Mouse (Mus musculus): ENCODE measurements at regions not wholly inside any gene's neighbourhood (a gene's known extent, or its start where the extent isn't known, plus 50 kb on each side); places are given as distances from the start of the nearest gene placed in this dataset.
A peak's percentile ranks its signal among the peaks of the same experiment; 100 is the strongest.

GRCm38 (mm10) chr15:57187840-57188457 lies 289.5 kb downstream of the Slc22a22 start:
- no peaks in the 10 kb centered on the region for H3K4me1 ChIP-seq (ENCODE audit: control insufficient read depth, insufficient read depth, low read length)
- 41% methylated on average over 1 of the region's 1 CpGs for WGBS
- TF ChIP-seq CTCF (IDR thresholded peaks at IDR 0.05; ENCODE audit: insufficient read depth, low read length) (no peak), POLR2A (IDR thresholded peaks at IDR 0.05; ENCODE audit: borderline replicate concordance, extremely low read depth, low read depth, low read length) (no peak)
- no peak overlapping the region for H3K4me3 ChIP-seq (replicated peaks; ENCODE audit: extremely low read depth, low read depth, low read length)
- no peak for DNase-seq

- no peak for DNase-seq
- TF ChIP-seq POLR2A (IDR thresholded peaks at IDR 0.05; ENCODE audit: borderline replicate concordance, extremely low read depth, low read depth, low read length) (no peak), CTCF (IDR thresholded peaks at IDR 0.05; ENCODE audit: insufficient read depth, low read length) (no peak)
- 43% methylated on average over 1 of the region's 1 CpGs for WGBS
- Histone ChIP-seq H3K4me3 (replicated peaks; ENCODE audit: extremely low read depth, low read depth, low read length) (no peak overlapping the region), H3K4me1 (ENCODE audit: control insufficient read depth, insufficient read depth, low read length) (no peaks in the 10 kb centered on the region)
These were observed 298.3 kb downstream of the Slc22a22 start for GRCm38 (mm10) chr15:57179138-57179537.

GRCm38 (mm10) chr15:57172723-57173122 lies 304.7 kb downstream of the Slc22a22 start:
- TF ChIP-seq POLR2A (IDR thresholded peaks at IDR 0.05; ENCODE audit: borderline replicate concordance, extremely low read depth, low read depth, low read length) (no peak), CTCF (IDR thresholded peaks at IDR 0.05; ENCODE audit: insufficient read depth, low read length) (no peak)
- 24% methylated on average over 5 of the region's 5 CpGs for WGBS
- no peak overlapping the region for H3K4me3 ChIP-seq (replicated peaks; ENCODE audit: extremely low read depth, low read depth, low read length)
- H3K4me1 ChIP-seq (ENCODE audit: control insufficient read depth, insufficient read depth, low read length) = no peaks in the 10 kb centered on the region
- DNase-seq = no peak

GRCm38 (mm10) chr15:57162401-57163343 lies 314.8 kb downstream of the Slc22a22 start:
- 54% methylated on average over 12 of the region's 12 CpGs for WGBS
- no peaks in the 10 kb centered on the region for H3K4me1 ChIP-seq (ENCODE audit: control insufficient read depth, insufficient read depth, low read length)
- no peak for TF ChIP-seq CTCF (IDR thresholded peaks at IDR 0.05; ENCODE audit: insufficient read depth, low read length)
- TF ChIP-seq POLR2A (IDR thresholded peaks at IDR 0.05; ENCODE audit: borderline replicate concordance, extremely low read depth, low read depth, low read length) = no peak
- H3K4me3 ChIP-seq (replicated peaks; ENCODE audit: extremely low read depth, low read depth, low read length) = no peak overlapping the region
- no peak for DNase-seq

GRCm38 (mm10) chr15:57140130-57140750 lies 337.2 kb downstream of the Slc22a22 start:
- Histone ChIP-seq H3K4me1 (ENCODE audit: control insufficient read depth, insufficient read depth, low read length) (no peaks in the 10 kb centered on the region), H3K4me3 (replicated peaks; ENCODE audit: extremely low read depth, low read depth, low read length) (no peak overlapping the region)
- TF ChIP-seq CTCF (IDR thresholded peaks at IDR 0.05; ENCODE audit: insufficient read depth, low read length) (no peak), POLR2A (IDR thresholded peaks at IDR 0.05; ENCODE audit: borderline replicate concordance, extremely low read depth, low read depth, low read length) (no peak)
- DNase-seq = peak; percentile 2
- 29% methylated on average over 9 of the region's 9 CpGs for WGBS

- 64% methylated on average over 3 of the region's 3 CpGs for WGBS
- Histone ChIP-seq H3K4me1 (ENCODE audit: control insufficient read depth, insufficient read depth, low read length) (no peaks in the 10 kb centered on the region), H3K4me3 (replicated peaks; ENCODE audit: extremely low read depth, low read depth, low read length) (no peak overlapping the region)
- TF ChIP-seq CTCF (IDR thresholded peaks at IDR 0.05; ENCODE audit: insufficient read depth, low read length) (no peak), POLR2A (IDR thresholded peaks at IDR 0.05; ENCODE audit: borderline replicate concordance, extremely low read depth, low read depth, low read length) (no peak)
- no peak for DNase-seq
These were observed 372.7 kb downstream of the Slc22a22 start for GRCm38 (mm10) chr15:57104711-57105110.

- no peak for DNase-seq
- WGBS = 50% methylated on average over 2 of the region's 2 CpGs
- H3K4me1 ChIP-seq (ENCODE audit: control insufficient read depth, insufficient read depth, low read length) = no peaks in the 10 kb centered on the region
- no peak overlapping the region for H3K4me3 ChIP-seq (replicated peaks; ENCODE audit: extremely low read depth, low read depth, low read length)
- TF ChIP-seq POLR2A (IDR thresholded peaks at IDR 0.05; ENCODE audit: borderline replicate concordance, extremely low read depth, low read depth, low read length) (no peak), CTCF (IDR thresholded peaks at IDR 0.05; ENCODE audit: insufficient read depth, low read length) (no peak)
These were observed 380.1 kb downstream of the Slc22a22 start for GRCm38 (mm10) chr15:57097309-57097708.

- TF ChIP-seq POLR2A (IDR thresholded peaks at IDR 0.05; ENCODE audit: borderline replicate concordance, extremely low read depth, low read depth, low read length) (no peak), CTCF (IDR thresholded peaks at IDR 0.05; ENCODE audit: insufficient read depth, low read length) (no peak)
- no peaks in the 10 kb centered on the region for H3K4me1 ChIP-seq (ENCODE audit: control insufficient read depth, insufficient read depth, low read length)
- H3K4me3 ChIP-seq (replicated peaks; ENCODE audit: extremely low read depth, low read depth, low read length) = no peak overlapping the region
- DNase-seq = no peak
These were observed 397.6 kb downstream of the Slc22a22 start for GRCm38 (mm10) chr15:57079806-57080205.

- TF ChIP-seq CTCF (IDR thresholded peaks at IDR 0.05; ENCODE audit: insufficient read depth, low read length) (no peak), POLR2A (IDR thresholded peaks at IDR 0.05; ENCODE audit: borderline replicate concordance, extremely low read depth, low read depth, low read length) (no peak)
- H3K4me1 ChIP-seq (ENCODE audit: control insufficient read depth, insufficient read depth, low read length) = no peaks in the 10 kb centered on the region
- no peak for DNase-seq
- WGBS = 82% methylated on average over 4 of the region's 4 CpGs
- no peak overlapping the region for H3K4me3 ChIP-seq (replicated peaks; ENCODE audit: extremely low read depth, low read depth, low read length)
These were observed 403.6 kb downstream of the Slc22a22 start for GRCm38 (mm10) chr15:57073776-57074175.

All from lung, adult 2 months (tissue).